Mouse (Mus musculus) frontal cortex, postnatal 36 days (tissue): Measurements from ENCODE around the gene Spag9.
A peak's percentile ranks its signal among the peaks of the same experiment; 100 is the strongest.

Experiments used
- DNase-seq, 2 experiments: peaks; one replicate each; pipeline ENCODE4 v3.0.0; 2022; ENCODE audit warnings: low spot score in 2 of 2

Gene Spag9

DNA sequence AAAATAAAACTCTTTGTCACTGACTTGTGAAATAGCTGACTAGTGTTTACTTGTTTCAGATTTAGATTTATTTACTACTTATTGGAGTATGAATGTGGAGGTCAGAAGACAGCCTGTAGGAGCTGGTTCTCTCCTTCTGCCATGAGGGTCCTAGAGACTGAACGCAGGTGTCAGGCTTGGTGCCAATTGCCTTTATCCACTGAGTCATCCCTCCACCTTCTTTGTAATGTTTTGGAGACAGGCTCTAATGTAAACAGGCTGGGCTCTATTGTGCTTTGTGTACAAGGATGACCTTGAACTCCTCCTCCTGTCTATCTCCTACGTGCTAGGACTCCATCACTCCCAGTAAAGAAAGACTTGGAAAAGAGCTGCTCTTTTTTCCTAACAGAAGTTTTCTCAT lies 51.4 kb downstream of the Spag9 start:
- DNase-seq: no peak

DNA sequence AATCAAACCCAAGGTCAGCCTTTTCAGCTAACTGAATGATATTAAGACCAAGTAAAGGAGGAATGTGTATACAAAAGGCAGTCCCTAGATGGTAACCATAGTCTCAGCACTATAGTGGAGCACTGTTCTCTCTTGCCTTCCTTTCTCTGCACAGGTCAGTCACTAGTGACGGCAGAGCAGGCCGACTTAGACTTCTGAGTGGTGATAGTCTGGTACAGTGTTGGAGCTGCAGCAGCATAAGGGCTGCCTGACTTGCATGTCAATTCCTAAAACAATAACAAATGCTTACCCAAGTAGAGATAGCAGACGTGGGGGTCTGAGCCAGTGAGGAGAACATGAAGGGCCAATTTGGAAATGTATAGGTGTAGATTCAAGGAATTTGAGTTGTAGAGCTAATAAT lies 58.3 kb downstream of the Spag9 start:
- no peak for DNase-seq

DNA sequence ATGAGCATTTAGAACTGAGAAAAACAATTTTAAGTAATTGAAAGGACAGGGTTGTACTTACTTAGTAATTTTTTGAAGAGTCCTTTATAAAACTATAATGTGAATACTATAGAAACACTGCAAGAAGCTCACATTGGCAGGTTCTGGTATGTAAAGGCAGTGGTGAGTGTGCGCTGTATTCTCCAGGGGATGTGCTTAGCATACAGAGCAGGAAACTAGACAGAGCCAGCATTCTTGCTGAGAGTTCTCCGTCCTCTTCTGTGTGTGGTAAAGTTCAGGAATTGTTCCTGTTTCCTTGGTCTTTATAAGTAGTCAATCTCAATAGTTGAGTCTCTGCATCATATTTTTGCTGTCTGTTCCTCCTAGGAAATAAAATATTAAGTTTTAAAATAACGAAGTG lies 59.0 kb downstream of the Spag9 start:
- peak in 1 of 2 experiments; percentile 40 for DNase-seq

DNA sequence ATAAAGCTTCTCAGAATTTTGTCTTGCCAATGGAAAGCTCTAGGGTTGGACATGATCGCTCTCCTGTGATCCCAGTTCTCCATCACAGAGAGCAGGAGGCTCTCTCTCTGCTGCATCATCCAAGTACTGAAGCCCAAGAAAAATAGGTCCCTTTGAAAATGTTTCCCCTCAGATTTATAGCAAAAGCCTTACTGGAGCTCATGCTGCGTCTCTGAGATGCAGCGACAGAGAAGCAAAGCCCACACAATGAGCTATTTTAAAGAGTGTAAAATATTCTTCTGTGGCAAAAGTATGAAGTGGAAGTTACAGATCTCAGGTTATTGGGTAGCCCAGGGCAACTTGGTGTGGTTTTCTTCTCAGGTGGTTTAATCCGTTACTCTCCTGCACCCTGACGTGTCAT lies 68.0 kb downstream of the Spag9 start:
- peak in 1 of 2 experiments; percentile 41 for DNase-seq

DNA sequence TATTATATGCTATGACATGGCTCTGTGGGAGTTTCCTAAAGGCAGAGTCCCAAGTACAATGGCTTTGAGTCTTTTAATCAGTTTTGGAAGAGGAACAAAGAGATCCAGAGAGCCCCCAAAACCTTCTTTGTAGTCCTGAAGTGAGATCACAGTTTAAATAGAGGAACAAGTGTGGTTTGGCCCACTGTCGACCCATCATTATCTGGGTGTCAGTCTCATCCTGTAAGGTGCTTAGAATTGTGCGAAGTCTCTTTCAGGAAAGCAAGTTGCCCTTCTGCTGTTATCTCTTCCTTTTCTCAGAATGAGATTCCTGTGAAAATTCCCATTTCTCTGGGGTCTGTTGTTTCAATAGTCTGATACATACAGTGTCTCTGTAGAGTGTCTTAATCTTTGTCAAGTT lies 74.6 kb downstream of the Spag9 start:
- no peak for DNase-seq

DNA sequence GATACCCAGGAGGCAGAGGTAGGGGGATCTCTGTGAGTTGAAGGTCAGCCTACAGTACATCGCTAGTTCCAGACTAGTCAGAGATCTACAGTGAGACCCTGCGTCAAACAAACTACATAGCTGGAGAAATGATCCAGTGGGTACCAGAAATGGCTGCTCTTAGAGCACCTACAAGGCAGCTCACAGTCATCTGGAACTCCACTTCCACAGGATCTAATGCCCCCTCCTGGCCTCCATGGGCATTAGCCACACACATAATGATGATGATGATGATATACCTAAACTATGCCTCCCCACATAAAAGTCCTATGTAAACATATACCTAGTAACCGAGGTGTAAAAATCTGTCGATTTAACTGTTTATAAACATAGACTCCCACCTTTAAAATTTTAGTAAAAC lies 77.4 kb downstream of the Spag9 start:
- no peak for DNase-seq

DNA sequence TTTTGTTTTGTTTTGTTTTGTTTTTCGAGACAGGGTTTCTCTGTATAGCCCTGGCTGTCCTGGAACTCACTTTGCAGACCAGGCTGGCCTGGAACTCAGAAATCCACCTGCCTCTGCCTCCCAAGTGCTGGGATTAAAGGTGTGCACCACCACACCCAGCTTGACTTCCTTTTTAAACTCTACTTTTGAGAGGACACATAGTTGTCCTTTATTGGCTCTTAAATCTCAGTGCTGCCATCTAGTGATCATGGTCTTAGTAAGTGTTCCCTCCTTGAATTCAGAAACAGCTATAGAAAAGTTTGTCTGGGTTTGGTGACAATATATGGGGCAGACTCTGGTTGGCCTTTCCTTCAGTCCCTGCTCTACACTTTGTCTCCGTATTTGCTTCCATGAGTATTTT lies 91.1 kb downstream of the Spag9 start:
- DNase-seq: peak in 1 of 2 experiments; percentile 25

DNA sequence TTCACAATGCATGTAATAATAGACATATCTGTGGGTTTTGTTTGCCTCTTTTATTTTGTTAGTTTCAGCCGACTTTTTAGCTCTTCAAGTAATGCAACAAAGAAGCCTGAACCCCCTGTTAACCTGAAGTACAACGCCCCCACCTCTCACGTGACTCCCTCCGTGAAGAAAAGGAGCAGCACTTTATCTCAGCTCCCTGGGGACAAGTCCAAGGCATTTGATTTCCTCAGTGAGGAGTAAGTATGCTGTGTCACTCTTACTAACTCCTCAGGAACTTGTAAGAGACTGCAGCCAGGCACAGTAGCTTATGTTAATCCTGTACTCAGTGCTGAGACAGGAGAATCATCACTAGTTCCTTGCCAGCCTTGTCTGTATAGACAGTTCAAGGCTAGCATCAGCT lies 94.6 kb downstream of the Spag9 start:
- DNase-seq: no peak

DNA sequence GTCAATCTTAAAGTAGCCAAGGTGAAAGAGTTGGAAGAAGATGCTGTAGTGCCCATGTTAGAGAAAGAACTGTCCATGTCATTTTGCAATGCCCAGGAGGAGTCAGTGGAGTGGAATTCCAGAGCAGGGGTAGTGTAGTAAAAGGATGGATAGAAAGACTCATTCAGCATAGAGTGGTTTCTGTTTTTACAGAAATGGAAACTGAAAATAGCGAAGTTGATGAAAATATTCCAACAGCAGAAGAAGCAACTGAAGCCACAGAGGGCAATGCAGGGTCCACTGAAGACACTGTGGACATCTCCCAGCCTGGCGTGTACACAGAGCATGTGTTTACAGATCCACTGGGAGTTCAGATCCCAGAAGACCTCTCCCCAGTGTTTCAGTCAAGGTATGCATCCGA lies 101.6 kb downstream of the Spag9 start:
- DNase-seq: no peak

DNA sequence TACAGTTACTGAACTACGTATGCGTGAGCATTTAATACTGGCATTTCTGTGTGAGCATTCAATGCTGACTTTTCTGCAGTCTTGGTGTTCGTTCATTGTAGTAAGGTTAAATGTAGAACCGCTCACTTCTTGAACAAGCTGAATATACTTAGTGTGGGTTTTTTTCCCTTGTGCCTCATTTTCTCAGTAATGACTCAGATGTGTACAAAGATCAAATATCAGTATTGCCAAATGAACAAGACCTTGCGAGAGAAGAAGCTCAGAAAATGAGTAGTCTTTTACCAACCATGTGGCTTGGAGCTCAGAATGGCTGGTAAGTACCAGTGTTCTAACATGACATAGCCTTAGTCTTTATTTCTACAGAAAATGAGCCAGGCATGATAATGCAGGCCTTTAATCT lies 102.9 kb downstream of the Spag9 start:
- no peak for DNase-seq

DNA sequence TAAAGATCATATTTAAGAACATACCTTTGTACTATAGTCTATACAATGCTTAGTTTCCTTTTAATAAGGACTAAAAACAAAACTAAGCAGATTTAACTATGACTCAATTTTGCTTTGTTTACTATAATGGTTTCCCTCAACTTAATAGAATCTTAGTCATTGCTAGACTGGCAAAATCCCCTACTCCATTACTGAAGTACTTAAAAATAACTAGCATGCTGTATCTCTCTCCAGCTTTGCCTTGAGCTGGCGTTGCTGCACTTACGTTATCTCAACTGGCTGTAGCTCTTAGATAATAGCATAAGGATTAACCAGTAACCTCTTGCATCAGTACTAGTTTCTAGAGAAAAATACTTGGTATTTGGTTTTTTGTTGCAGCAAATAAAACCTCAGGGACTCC lies 117.9 kb downstream of the Spag9 start:
- DNase-seq: no peak

DNA sequence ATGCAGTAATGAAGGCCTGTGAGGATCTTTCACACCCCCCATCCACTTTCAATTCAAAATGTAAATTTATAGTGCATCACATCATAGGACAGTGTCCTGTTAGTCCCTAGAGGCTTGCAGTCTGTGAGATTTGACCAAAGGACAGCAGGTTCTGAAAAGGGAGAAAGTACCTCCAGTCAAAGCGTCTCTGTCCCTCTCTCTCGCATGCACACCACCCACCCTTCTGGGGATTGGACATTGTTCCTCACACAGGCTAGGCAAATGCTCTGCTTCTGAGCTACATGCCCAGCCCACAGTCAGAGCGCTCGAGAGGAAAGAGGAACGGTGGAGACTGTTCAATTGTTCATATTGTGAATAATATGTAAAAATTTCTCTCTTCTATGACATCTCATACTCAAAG lies 119.5 kb downstream of the Spag9 start:
- DNase-seq: no peak

DNA sequence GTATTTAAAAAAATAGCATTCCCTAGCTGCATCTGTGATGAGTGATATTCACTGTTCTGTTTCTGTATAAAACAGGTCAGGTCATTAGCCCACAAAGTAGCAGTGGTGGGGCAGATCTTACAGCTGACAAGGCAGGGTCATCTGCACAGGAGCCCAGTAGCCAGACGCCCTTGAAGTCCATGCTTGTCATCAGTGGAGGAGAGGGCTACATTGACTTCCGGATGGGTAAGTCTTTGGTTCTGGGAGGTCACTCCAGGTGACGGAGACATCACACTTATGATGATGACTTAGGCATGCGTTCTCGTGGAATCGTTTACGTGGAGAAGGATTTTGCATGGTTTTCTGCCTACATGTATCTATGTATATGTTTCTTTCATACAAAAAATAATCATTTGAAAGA lies 120.8 kb downstream of the Spag9 start:
- DNase-seq: no peak

DNA sequence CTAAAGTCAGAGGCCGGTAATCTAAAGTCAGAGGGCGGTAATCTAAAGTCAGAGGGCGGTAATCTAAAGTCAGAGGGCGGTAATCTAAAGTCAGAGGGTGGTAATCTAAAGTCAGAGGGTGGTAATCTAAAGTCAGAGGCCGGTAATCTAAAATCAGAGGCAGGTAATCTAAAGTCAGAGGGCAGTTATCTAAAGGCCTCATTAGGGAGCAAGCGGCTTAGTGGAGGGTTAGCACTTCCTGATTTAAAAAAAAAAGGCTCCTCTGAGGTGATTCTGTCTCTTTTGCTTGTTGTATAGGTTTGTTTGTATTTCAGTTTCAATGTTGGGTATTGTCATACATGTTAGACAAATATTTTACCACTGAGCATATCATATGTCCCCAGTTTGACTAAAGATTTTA lies 121.9 kb downstream of the Spag9 start:
- no peak for DNase-seq

DNA sequence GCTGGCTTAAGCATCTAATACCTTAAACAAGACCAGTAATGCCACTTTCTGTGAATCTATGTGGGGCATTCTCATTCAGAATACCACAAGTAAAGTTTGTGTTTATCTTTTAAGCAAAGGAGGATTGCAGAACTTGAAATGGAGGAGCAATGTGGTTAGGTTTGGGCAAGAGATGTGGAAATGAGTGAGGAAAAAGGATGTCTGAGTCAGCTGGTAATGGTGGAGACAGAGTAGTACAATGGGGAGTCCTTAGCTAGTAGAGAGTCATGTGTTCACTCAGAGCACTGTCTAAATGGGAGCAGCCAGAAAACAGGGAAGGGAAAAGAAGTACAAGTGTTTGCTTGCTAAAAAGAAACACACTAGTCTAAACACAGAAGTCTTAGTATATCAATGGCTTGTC lies 122.7 kb downstream of the Spag9 start:
- no peak for DNase-seq

DNA sequence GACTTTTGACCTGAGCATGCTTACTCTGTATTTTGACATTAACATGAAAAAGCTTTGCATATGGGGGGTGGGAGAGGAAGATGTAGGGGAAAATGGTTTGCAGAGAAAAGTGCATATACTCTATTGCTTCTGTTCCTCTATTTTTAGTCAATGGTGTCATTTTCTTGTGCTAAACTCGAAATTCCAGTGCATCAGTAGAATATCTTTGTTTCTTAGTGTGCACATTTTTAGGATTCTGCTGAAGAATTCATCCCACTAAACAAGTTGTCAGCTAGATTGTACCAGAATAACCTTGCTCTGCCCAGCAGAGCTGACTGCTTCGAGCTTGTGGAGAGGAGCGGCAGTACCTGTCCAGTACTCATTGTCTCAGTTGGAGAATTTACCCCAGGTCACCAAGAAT lies 124.8 kb downstream of the Spag9 start:
- DNase-seq: no peak

DNA sequence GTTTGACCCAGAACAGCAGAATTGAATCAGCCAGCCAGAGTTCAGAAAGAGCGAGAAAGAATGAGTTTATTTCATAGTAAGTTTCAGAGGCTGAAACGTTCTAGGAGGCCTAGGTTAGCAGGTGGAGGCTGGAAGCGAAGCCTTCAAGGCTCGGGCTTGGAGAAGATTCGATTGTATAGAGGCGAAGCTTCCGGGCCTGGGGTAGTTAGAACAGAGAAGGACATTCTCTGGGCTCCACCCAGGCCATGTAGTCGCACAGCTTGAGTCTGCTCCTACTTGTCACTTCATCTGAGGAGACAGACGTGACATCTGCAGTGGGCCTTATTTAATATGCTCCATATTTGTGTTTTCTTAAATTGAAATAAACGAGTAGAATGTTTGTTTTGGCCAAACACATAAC lies 125.6 kb downstream of the Spag9 start:
- DNase-seq: no peak

DNA sequence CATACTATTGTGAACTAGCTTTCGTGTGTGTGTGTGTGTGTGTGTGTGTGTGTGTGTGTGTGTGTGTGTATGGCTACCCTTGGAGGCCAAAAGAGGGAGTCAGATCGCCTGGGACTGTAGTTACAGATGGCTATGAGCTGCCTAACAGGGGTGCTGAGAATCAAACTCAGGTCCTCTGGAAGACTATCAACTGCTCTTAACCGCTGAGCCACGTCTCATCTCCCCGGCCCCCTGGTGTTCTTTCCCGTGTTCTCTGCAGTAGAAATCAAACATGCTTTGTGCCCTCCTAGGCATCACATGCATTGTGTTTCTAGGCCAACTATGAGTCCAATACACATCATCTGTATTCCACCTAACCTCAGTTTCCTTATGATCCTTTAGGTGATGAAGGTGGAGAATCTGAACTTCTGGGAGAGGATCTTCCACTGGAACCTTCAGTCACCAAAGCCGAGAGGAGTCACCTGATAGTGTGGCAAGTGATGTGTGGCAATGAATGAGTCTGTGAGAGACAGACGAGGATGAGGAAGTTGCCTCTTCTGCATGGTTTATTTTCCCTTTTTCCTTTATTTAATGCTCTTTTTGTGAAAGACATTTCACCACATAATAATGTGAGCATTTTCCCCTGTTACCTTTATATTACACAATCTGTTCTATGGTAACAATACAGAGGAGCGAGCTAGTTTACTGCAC lies 126.6 kb downstream of the Spag9 start:
- DNase-seq: no peak

DNA sequence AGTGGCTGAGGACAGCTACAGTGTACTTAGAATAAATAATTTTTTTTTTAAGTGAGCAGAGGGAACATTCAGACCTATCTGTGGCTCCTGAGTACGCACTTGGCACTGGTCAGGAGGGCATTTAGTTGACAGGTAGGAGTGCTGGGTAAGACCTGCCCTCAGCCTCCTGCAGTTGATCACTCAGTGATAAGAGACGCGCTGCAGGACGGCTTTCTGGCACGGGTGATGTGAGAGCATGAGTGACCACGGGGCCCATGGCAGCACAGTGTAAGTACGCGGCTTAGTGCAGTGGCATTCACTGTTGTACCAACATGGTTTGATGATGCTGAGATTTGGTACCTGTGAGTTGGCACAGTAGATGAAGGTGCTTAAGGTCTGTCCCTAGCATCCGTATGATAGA lies 130.8 kb downstream of the Spag9 start:
- DNase-seq: no peak

DNA sequence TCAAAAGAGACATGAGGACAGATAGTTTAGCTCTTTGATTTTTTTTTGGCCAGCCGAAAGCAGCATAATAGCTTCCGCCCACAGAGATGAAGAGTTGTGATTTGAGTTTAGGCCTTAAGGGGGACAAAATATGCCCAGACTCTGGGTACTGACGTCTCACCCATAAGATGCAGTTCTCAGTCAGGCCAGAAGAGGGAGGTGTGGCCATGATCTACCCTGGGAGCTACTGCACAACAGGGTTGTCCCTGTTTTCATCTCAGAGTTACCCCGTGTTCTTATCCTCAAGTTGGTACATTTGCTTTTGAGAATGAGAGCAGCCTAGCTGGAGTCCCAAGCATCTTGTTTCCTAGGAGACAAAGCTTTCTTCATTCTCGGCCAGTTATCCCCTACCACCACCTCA lies 132.1 kb downstream of the Spag9 start:
- peak; percentile 87 to 91 for DNase-seq

DNA sequence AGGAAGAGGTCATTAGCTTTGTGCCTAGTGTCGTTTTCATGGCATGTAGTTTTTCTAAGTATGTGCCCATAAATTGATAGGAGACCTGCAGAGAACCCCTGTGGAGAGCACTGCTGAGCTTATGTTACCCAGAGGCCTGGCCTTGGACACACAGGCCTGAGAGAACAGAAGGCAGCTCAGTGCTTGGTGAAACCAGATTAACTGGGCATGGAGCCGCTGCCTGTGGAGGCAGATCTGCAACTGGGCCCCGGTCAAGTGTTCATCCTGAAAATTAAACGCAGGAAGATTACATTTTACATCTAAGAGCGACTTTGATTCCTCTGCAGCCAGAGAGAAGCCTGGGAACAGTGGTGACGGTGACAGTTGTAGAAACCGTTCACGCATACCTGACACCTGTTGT lies 132.6 kb downstream of the Spag9 start:
- no peak for DNase-seq

DNA sequence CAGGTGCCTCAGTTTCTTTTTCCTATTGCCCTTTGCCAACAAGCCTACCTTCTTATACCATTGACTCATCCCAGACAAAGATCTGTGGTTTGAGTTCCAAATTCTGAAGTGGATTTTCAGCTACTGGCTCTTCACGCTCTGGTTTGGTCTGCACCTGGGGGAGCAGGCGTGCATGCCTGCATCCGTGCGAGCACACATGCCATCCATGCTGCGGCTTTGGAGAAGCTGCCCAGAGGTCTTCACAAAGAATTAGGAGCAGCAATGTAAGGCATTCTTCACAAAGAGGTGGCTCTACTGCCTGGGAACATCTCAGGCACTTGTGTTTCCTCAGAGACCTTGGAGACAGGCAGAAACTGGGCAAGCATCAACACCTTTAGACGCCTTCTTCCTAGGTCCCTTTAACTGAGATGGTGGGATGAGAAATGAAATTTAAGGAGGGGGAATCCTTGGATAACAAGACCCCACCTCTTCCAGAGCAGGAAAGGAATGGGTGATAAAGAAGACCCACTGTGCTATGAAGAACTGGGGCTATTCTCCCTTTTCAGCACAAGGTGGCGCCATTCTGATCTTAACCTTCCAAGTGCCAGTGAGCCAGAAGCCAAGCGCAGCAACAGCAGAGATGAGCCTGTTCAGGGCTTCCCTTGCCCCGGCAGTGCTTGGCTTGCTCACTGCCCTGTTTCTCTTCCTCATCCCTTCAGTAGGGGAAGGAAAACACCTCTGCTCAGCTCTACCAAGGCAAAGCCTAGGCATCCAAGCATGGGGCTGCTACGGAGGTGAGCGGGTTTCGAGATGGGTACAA lies 133.6 kb downstream of the Spag9 start:
- peak; percentile 55 to 77 for DNase-seq
